Mouse (Mus musculus) ES-Bruce4 (cell line): Measurements from ENCODE around the gene D930007J09Rik. TPM values are rescaled to one million over a fixed set of nuclear protein-coding genes. Genes with fewer than 3 reads are reported as not detected.

Experiments used
- H3K27ac ChIP-seq: 2 replicates; pipeline ENCODE4 v1.5.1; 2012; ENCODE audit warnings: low read length, inconsistent platforms; ENCODE audit not compliant: insufficient read depth
- H3K27me3 ChIP-seq: 2 replicates; pipeline ENCODE4 v1.6.1; 2012; ENCODE audit warnings: mild to moderate bottlenecking, low read length, inconsistent platforms; ENCODE audit not compliant: control insufficient read depth, poor library complexity, insufficient read depth, severe bottlenecking
- H3K36me3 ChIP-seq: 2 replicates; pipeline ENCODE4 v1.6.1; 2012; ENCODE audit warnings: inconsistent platforms, mild to moderate bottlenecking, low read length, moderate library complexity; ENCODE audit not compliant: control insufficient read depth, poor library complexity, insufficient read depth, severe bottlenecking
- H3K4me1 ChIP-seq: one replicate; pipeline ENCODE4 v1.8.1; 2011; ENCODE audit warnings: low read length; ENCODE audit not compliant: control insufficient read depth, insufficient read depth
- H3K4me3 ChIP-seq: 2 replicates; pipeline ENCODE4 v1.5.1; 2011; ENCODE audit warnings: low read depth, mild to moderate bottlenecking, low read length
- H3K9ac ChIP-seq: 2 replicates; pipeline ENCODE4 v1.6.1; 2012; ENCODE audit warnings: low read depth, mild to moderate bottlenecking, inconsistent platforms; ENCODE audit not compliant: poor library complexity, severe bottlenecking
- H3K9me3 ChIP-seq: replicated peaks from 2 replicates; pipeline ENCODE4 v1.6.1; 2012; ENCODE audit warnings: mild to moderate bottlenecking, low read length, inconsistent platforms; ENCODE audit not compliant: control insufficient read depth, poor library complexity, insufficient read depth, severe bottlenecking
- CTCF ChIP-seq: IDR thresholded peaks from one replicate; pipeline ENCODE4 v1.8.1; 2011; ENCODE audit warnings: low read depth, low read length
- EP300 ChIP-seq: IDR thresholded peaks from 2 replicates; pipeline ENCODE4 v1.6.1; 2011; ENCODE audit warnings: low read depth, low read length; ENCODE audit not compliant: insufficient read depth
- POLR2A ChIP-seq: IDR thresholded peaks from one replicate; pipeline ENCODE4 v1.8.1; 2011; ENCODE audit warnings: low read length; ENCODE audit not compliant: insufficient read depth
- polyA plus RNA-seq: library from polyadenylated mRNA; stranded (reverse); fragments of >200 nt; gene quantifications from 2 replicates; pipeline ENCODE4 v1.2.4, GENCODE M21; 2011; ENCODE audit warnings: low read depth; ENCODE audit not compliant: missing spikeins, insufficient read depth, insufficient read length

Gene D930007J09Rik
- polyA plus RNA-seq, 1 experiment, result not detected

GRCm38 (mm10) chr13:32824377-32825330, 22.0 kb upstream of the D930007J09Rik start:
- H3K9ac ChIP-seq, result no peak overlapping the region
- TF ChIP-seq EP300, result no peak
- no peak overlapping the region for H3K27ac ChIP-seq
- H3K4me1 ChIP-seq, result no peaks in the 10 kb centered on the region
- no peak overlapping the region for H3K4me3 ChIP-seq
- no peaks in the 10 kb centered on the region for H3K36me3 ChIP-seq
- H3K9me3 ChIP-seq, result no peaks in the 10 kb centered on the region
- no peaks in the 10 kb centered on the region for H3K27me3 ChIP-seq

GRCm38 (mm10) chr13:32823126-32823525, 20.5 kb upstream of the D930007J09Rik start:
- H3K27me3 ChIP-seq, result no peaks in the 10 kb centered on the region
- no peak overlapping the region for H3K9ac ChIP-seq
- H3K27ac ChIP-seq, result no peak overlapping the region
- H3K9me3 ChIP-seq, result no peaks in the 10 kb centered on the region
- H3K36me3 ChIP-seq, result peaks cover under 1% of the 10 kb centered on the region; the same call in 1 of the 2 replicates
- no peak overlapping the region for H3K4me3 ChIP-seq
- H3K4me1 ChIP-seq, result no peaks in the 10 kb centered on the region
- TF ChIP-seq EP300 (no peak), CTCF (no peak)

- TF ChIP-seq EP300, result no peak
- TF ChIP-seq POLR2A, result no peak
- TF ChIP-seq CTCF, result no peak
- Histone ChIP-seq H3K4me3 (no peak overlapping the region), H3K9me3 (no peaks in the 10 kb centered on the region), H3K4me1 (no peaks in the 10 kb centered on the region), H3K36me3 (peaks cover 7% of the 10 kb centered on the region), H3K27ac (no peak overlapping the region), H3K27me3 (no peaks in the 10 kb centered on the region), H3K9ac (no peak overlapping the region)
These were observed 19.0 kb upstream of the D930007J09Rik start for GRCm38 (mm10) chr13:32821671-32822070.

- Histone ChIP-seq H3K4me3 (no peak overlapping the region), H3K36me3 (peaks cover 13% of the 10 kb centered on the region), H3K27ac (no peak overlapping the region), H3K9me3 (no peaks in the 10 kb centered on the region), H3K9ac (no peak overlapping the region), H3K4me1 (no peaks in the 10 kb centered on the region), H3K27me3 (no peaks in the 10 kb centered on the region)
- no peak for TF ChIP-seq POLR2A
- no peak for TF ChIP-seq EP300
- TF ChIP-seq CTCF, result no peak
These were observed 17.3 kb upstream of the D930007J09Rik start for GRCm38 (mm10) chr13:32819926-32820325.

GRCm38 (mm10) chr13:32819241-32819640, 16.6 kb upstream of the D930007J09Rik start:
- H3K9me3 ChIP-seq, result no peaks in the 10 kb centered on the region
- no peaks in the 10 kb centered on the region for H3K4me1 ChIP-seq
- no peak overlapping the region for H3K9ac ChIP-seq
- no peak for TF ChIP-seq EP300
- TF ChIP-seq POLR2A, result no peak
- no peak for TF ChIP-seq CTCF
- peaks cover 13% of the 10 kb centered on the region for H3K36me3 ChIP-seq
- no peaks in the 10 kb centered on the region for H3K27me3 ChIP-seq
- no peak overlapping the region for H3K4me3 ChIP-seq
- H3K27ac ChIP-seq, result no peak overlapping the region

GRCm38 (mm10) chr13:32807624-32808023, 5.0 kb upstream of the D930007J09Rik start:
- H3K4me3 ChIP-seq, result no peak overlapping the region
- H3K36me3 ChIP-seq, result peaks cover 9% of the 10 kb centered on the region
- TF ChIP-seq POLR2A, result no peak
- TF ChIP-seq CTCF, result no peak
- TF ChIP-seq EP300, result no peak
- no peak overlapping the region for H3K27ac ChIP-seq
- no peak overlapping the region for H3K9ac ChIP-seq
- H3K27me3 ChIP-seq, result peaks cover 1% of the 10 kb centered on the region; the same call in 1 of the 2 replicates
- H3K9me3 ChIP-seq, result no peaks in the 10 kb centered on the region
- no peaks in the 10 kb centered on the region for H3K4me1 ChIP-seq
